Mouse (Mus musculus) layer of hippocampus, postnatal 14 days (tissue): ENCODE data around the gene Hgd. TPM values are rescaled to one million over a fixed set of nuclear protein-coding genes. Genes with fewer than 3 reads are reported as not detected.
A peak's percentile ranks its signal among the peaks of the same experiment; 100 is the strongest.

Experiments
- DNase-seq, 2 experiments: peaks; one replicate each; pipeline ENCODE4 v3.0.0; 2021 to 2022; ENCODE audit warnings: low spot score in 2 of 2, mixed read lengths in 1 of 2
- total RNA-seq, 2 experiments: library from RNA; stranded (reverse); gene quantifications; 2 replicates each; pipeline ENCODE4 v1.2.3; 2021

Gene Hgd
- total RNA-seq, 2 experiments from 2014 or later = not detected

DNA sequence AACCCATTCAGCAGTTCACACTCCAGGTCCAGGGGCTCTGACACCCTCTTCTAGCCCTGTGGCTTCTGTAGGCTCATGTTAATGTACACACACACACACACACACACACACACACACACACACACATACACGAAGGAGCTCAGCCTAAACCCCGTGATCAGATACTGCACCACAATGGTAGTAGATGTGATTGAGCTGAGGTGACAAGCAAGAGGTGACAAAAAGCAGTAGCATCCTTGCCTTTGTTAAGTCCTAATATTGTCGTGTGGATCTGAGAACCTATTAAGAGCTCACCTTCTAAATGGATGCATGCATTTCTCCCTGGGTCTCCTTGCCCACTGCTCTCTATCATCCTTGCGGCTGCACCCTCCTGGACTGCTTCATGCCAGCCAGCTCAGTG, 698 bp downstream of the Hgd start:
- DNase-seq = no peak

- no peak for DNase-seq
Observed at GRCm38 (mm10) chr16:37581901-37582300, 1.9 kb downstream of the Hgd start.

DNA sequence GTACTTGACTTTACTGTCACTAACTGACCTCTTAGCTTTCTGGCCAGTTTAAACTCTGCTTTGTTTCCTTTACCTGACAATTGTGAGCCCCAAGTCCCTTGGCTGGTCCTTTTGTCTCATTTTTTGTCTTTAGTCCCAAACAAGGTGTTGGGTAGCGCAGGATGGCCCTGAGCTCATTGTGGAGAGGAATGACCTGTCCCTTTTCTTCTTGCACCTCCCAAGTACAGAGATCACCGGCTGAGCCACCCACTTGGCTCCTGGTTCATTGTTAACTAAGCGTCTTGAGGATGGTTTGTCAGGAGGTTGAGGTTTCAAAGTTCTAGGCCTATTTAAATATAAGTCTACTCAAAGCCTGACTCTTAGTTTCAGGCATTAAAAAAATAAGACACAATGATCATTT, 3.4 kb downstream of the Hgd start:
- DNase-seq = no peak

DNA sequence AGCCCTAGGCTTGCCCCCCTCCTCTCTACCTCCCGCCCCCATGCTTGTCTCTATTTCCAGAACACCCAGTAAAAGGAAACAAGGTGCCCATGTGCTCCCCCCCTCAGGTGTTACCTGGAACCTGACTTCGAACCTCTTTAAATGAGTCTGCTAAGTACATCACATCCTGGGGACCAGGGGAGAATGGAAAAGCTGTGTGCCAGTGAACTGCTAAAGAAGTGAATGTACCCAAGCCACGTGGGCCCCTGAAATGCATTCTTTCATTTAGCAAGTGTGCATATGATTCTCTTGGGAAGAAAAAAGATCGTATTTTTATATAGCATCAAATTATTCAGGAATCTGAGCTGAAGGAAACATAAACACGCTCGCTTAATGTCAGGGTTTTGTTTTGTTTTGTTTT, 3.8 kb downstream of the Hgd start:
- no peak for DNase-seq

DNA sequence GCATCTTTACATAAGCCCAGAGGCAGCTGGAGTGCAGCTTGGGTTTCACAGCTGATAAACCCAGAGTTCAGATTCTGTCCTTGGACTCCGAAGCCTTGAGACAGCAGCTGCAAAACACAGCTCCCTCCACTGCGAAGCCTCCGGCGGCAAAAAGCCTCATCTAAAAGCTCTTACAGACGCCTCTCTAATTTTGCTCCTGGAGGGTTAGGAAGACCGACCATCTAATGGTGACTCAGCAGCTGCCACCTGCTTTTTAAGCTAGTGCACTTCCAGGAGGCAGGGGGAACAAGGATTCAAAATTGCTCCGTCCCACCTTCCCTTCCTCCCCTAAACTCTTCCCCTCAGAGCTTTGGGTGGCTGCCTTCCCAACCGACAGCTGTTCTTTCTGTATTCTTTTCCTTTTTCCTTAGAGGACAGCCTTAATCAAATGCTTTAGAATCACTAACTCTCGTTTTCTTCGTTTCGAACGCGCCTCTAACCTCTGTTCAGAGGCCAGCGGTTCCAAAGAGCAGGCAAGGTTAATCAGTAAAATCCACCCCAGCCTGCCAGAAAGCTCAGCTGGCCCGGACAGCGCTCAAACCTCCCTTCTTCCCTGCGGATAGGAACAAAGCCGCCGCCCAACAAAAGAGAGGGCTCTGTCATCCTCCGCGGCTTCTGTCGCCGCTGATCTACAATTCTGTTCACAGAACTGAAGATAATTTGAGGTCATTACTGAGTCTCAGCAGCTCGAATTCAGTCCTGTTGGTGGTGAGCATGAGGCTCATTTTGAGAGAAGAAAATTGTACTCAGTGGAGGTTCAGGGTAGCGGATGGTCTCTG, 4.5 kb downstream of the Hgd start:
- peak; percentile 70 to 71 for DNase-seq

DNA sequence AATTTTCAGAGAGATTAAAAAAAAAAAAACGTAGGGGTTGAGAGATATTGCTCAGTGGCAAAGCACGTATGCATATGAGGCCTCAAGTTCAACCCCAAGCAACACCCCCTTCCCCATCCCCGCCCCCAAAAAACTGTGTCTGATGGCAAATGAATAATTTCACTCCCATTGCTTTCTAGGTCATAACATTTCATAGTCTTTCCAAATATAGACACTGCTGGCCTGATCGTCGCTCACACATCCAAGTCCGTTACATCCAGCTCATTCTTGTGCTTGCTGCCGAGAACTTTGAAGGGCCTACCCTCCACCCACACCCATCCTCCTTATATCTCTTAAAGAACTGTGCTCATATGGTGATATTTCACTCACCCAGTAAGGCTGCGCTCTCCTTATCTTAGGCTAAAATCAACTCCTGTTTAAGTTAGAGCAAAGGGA, 5.2 kb downstream of the Hgd start:
- DNase-seq = no peak

DNA sequence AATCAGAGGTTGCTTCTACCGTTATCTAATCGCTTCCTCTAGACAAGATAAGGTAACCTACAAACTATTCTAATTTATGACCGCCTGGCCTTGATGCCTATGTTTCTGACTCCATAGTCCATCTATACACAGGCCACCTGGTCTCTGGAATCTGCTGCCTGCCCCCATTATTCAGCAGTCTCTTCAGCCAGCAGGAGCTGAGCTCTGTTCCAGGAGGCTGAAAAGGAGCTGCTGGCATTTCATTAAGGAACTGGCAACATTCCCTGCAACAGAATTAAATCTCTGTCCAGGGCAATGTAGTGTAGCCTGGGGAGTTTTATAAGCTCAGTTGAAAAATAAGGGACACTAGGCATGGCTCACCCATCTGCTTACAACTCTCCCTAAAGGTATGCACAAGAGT, 11.0 kb downstream of the Hgd start:
- peak in 1 of 2 experiments; percentile 39 for DNase-seq

DNA sequence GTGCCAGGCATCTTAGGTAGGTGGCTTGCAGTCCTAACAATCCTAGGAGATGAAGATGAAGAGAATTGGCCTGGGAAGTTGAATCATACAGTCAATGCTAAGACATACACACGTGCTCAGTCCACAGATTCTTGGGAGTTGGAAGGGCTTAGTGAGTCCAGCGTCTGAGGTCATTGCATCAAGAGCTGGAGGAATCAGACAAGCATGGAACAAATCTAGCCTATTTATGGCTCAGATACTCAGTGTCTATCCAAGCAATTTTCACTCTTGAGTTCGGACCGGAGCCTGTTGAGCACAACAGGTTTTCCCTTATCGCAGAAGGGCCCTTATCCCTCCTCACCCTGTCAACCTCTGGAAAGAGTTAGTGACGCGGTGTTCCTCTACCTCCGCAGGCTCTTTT, 11.6 kb downstream of the Hgd start:
- no peak for DNase-seq

DNA sequence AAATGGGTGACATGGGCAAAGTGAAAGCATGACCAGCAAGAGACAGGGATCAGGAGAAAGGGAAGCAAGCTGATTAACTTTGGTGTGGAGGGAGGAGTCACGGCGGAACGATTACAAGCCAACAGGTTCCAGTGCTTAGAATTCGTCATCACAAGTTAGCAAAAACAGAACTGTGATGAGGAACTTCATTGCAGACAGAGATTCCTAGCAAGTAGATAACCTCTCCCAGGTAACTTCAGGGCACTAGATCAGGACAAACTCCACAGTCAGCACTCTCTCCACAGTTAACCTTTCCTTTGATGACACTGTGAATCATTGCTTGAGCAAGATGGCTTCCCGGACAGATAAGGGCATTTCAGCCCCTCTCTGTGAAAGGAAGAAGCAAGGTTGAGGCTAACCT, 17.5 kb downstream of the Hgd start:
- DNase-seq = no peak

- DNase-seq = no peak
Observed at GRCm38 (mm10) chr16:37598463-37598862, 18.5 kb downstream of the Hgd start.

DNA sequence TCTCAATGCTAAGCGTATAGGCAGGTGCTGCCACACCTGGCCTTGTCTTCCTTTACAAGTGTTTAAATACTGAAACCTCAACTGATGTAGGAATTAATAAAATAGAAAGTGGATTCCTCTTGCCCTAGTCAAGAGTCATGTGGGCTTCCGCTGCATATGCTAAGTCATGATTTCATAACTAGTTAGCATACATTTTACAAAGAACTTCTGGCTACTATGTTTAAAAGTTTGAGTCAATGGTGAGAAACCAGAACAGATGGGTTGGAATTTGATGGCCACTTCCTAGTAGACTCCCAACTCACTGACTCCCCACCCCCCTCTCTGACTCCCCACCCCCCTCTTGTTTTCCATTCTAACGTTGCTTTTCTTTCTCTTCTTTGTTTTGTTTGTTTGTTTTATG, 19.4 kb downstream of the Hgd start:
- DNase-seq = no peak

DNA sequence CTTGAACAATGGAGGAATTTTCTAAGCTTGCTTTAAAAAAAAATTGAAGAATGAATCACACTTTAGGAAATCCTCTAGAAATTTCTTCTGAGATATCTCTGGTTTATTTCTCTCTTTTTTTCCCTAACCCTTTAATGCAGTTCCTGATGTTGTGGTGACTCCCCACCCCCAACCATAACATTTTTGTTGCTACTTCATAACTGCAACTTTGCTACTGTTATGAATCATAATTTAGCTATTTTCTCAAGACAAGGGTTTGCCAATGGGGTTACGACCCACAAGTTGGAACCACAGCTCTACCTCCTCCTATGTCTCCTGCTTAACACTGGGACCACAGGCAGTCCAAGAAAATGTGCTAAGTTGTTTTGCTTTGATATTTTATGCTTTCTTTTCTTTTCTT, 23.5 kb downstream of the Hgd start:
- no peak for DNase-seq

- DNase-seq = no peak
Observed at GRCm38 (mm10) chr16:37604243-37604642, 24.3 kb downstream of the Hgd start.

DNA sequence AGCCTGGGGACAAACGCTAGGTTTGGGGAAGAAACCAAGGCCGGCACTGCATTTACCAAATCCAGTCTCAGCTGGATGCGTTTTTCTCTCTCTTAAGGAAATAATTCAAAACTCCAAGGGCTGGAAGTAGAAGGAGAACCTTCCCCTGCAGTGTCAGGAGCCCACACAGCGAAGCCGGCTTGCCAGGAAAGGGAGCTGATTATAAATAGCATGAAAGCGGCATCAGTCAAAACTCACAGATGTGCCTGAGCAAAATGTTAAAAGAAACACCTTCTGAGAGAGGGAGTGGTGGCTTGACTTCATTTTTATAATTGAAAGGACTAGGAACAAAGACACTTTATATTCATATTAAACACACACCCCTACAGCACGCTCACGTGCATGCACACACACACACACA, 30.4 kb downstream of the Hgd start:
- no peak for DNase-seq

DNA sequence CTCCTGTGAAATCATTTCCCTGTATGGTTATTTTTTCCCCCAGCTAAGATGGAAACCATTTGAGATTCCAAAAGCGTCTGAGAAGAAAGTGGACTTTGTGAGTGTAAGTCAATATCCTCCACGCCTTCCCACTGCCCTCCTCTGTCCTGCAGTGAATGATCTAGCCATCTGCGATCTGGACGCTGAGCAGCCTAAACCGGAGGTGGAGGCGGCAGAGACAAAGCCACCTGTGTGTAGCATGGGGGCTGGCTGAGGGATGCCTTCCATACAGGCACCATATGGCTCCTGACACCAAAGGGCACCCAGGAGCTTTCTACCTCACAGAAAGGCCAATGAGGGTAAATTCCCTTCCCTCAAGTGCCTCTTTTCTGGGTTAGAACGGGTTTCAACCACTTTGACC, 31.1 kb downstream of the Hgd start:
- DNase-seq = no peak

DNA sequence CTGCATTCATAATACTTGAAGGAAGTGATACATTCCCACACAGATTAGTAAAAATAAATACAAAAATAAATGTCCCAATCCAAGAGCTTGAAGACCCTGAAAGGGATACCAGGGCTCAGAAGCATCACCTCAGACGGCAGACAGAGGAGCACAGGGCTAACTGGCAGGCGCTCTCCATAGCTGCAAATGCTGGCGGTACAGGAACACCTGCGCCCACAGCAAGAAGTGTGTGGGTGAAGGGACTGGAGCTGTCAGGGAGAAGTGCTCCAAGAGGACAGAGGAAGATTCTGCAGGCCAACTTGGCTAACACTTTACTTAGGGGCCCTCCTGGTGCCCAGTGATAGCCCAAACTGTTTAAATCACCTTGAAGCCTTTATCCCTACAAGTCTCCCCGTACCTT, 32.1 kb downstream of the Hgd start:
- no peak for DNase-seq

- no peak for DNase-seq
Observed at GRCm38 (mm10) chr16:37614540-37614939, 34.6 kb downstream of the Hgd start.

DNA sequence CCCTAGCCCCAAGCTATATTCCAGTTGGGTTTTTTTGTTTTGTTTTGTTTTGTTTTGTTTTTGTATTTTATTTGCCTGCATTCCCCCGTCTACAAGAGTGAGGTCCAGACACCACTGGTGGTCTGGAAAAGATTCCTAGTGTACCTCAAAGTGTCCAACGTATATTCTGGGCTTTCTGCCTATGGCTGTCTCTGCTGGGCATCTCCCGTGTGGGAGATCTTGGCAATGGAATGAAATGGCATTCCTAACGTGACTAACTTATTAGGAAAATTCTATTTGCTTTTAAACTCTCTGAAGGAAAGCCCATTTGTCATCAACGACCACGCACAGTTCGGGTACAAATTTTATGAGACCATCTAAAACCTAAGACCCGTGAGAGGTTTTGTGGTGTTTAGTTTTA, 35.5 kb downstream of the Hgd start:
- no peak for DNase-seq

DNA sequence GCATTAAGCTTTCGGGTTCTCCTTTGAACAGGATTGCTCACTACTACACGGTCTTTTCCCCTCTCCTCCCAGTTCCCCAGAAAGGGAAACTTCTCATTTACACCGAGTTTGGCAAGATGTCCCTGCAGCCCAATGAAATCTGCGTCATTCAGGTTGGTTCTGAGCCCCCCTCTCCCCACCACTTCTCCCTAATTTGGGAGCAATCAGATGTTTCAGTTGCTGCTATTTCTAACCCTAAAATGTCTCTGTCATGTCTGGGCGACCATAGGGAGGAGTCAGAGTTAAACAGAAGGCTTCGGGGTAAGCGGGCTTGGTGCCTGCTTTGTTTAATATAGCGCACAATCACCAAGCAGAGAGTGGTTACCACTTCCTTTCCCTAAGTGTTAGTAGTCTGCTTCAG, 36.2 kb downstream of the Hgd start:
- DNase-seq = no peak

- peak; percentile 60 to 63 for DNase-seq
Observed at GRCm38 (mm10) chr16:37617695-37618094, 37.7 kb downstream of the Hgd start.

- DNase-seq = no peak
Observed at GRCm38 (mm10) chr16:37622403-37622802, 42.5 kb downstream of the Hgd start.

- no peak for DNase-seq
Observed at GRCm38 (mm10) chr16:37622919-37623318, 43.0 kb downstream of the Hgd start.

DNA sequence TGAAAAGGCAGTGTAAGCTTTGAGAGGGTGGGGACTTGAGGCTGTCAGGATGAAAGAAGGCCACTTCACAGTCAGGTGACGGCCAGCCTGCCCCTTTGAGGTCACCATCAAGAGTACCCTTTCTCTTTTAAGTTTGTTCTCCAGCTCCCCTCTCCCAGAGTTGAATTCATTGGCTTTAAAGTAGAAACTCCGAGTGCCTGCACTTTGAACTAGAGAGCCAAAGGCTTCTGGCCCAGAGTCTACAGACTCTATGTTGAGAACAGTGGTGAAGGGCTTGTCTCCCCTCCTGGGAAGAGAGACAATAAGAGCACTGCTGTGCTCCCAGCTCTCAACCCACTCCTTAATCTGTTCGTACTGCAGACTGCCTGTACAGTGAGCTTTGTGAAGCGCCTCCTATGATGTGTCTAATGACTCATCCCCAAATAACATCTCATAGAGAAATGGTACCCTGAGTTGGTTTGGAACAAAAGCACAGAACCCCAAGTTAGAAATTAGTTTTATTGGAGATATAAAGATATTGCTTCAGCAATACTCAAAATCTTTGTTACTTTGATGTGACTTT, 46.5 kb downstream of the Hgd start:
- DNase-seq = no peak
